Mouse (Mus musculus) kidney, postnatal 25 days (tissue): ENCODE results near the gene Pknox1.

Experiments used
- DNase-seq, 2 experiments: peaks; one replicate each; pipeline ENCODE4 v3.0.0; 2021; ENCODE audit warnings: mixed read lengths in 2 of 2

Gene Pknox1

GRCm38 (mm10) chr17:31556253-31556652 lies 8.3 kb upstream of the Pknox1 start:
- no peak for DNase-seq

DNA sequence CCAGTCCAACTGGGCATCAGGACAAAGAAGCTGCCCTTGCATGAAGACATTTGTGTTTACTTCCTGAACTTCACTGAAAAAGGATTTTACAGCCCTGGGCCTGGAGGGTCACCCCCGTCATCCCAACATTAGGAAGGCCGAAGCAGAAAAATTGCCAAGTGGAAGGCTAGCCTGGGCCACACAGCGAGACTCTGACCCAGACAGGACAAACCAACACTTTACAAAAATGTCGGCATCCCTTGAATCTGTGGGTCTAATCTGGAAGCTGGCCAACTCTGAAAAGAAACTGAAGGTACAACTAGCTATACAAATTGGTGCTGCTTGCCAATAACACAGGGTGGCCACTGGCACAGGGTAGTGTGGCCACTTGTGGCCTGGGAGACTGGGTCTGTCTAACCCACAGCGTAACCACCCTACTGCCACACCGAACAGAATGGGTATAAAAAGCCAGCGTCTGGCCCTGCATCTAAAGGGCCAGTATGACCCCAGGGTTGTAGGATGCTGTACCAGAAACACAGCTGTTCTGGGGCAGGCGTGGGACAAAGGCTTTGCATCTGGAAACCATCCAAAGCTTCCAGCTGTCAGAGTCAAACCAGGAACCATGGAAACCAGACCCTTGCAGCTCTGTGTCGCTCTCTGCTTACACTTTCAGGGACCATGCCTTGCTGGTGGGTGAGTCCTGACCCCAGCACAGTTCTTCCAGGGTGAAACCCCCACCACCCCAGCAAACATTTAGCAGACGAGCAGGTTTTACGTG lies 7.2 kb upstream of the Pknox1 start:
- DNase-seq = peak in 1 of 2 experiments; percentile 29

DNA sequence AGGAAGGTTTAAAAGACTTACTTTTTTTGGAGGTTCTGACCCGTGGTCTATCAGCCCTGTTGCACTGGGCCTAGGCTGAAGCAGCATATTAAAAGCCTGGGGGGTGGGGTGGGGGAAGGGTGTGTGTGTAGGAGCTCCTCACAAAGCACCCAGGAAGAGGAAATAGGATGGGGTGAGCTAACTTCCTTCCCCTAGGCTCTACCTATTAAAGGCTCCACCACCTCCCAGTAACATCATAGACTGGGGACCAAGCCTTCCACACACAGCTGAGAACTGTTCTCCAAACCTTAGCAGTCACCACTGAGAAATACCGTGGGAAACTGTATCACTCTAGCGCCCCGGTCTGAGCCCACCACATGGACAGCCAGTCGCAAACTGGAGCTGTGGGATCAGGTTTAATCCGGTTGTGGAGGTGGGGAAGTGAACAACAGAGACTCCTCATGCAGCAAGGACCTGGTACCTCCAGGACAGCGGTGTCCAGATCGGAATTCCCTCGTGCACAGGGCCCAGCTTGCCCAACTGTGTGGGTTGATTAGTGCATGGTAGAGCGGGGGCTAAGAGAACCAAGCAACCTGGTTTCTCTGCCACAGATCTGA lies 6.5 kb upstream of the Pknox1 start:
- DNase-seq = no peak

GRCm38 (mm10) chr17:31559021-31559789 lies 5.3 kb upstream of the Pknox1 start:
- DNase-seq = no peak

DNA sequence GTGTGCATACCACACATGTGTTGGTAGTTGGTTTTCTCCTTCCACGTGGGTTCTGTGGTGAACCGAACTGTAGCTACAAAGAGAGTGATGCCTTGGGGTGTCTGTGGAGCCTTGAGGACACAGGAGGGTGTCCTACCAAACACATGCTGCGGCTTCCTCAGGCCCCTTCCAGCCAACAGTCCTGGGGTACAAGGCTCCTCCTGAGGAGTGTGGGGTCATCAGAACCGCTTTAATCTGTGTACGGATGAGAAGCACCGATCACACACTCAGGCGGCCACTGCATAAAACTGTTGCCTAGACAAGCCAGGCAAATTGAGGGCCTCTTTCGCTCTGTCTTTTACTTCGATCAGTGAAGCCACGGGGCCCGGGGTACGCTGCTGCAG lies 911 bp upstream of the Pknox1 start:
- DNase-seq = peak in 1 of 2 experiments; percentile 44

- DNase-seq = no peak
Observed at GRCm38 (mm10) chr17:31564858-31565140, 265 bp downstream of the Pknox1 start.

- DNase-seq = peak; percentile 55 to 84
Observed at GRCm38 (mm10) chr17:31565141-31566056, 865 bp downstream of the Pknox1 start.

- DNase-seq = no peak
Observed at GRCm38 (mm10) chr17:31566276-31566675, 1.7 kb downstream of the Pknox1 start.

DNA sequence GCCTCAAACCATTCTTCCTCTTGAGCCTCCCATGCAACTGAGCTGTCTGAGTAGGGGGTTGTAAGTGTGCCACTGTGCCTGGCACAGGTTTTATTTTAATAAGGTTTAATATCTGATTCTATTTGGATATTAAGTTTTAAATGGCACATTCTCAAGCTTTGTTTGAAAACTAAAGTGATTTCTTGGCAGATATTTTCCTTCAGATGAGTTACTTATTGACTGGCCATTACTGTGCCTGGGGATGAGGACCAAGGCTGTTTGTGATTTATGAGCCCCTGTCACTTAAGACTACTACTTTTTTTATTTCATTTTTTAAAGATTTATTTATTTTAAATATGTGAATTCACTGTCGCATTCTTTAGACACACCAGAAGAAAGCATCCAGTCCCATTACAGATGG lies 5.2 kb downstream of the Pknox1 start:
- no peak for DNase-seq

GRCm38 (mm10) chr17:31570321-31570925 lies 5.9 kb downstream of the Pknox1 start:
- peak; percentile 38 to 59 for DNase-seq

DNA sequence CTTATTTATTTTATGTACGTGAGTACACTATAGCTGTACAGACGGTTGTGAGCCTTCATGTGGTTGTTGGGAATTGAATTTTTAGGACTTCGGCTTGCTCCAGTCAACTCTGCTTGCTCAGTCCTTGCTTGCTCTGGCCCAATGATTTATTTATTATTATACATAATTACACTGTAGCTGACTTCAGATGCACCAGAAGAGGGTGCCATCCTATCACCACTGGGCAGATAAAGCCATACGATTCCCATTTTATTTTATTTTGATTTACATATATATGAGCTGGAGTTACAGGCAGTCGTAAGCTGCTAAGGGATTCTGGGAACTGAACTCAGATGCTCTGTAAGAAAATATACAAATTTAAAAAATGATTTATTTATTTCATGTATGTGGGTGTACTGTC lies 7.2 kb downstream of the Pknox1 start:
- no peak for DNase-seq

GRCm38 (mm10) chr17:31574662-31575061 lies 10.1 kb downstream of the Pknox1 start:
- no peak for DNase-seq

GRCm38 (mm10) chr17:31576394-31577175 lies 12.1 kb downstream of the Pknox1 start:
- DNase-seq = no peak

- DNase-seq = no peak
Observed at GRCm38 (mm10) chr17:31580344-31580743, 15.8 kb downstream of the Pknox1 start.

GRCm38 (mm10) chr17:31583185-31583584 lies 18.7 kb downstream of the Pknox1 start:
- no peak for DNase-seq

DNA sequence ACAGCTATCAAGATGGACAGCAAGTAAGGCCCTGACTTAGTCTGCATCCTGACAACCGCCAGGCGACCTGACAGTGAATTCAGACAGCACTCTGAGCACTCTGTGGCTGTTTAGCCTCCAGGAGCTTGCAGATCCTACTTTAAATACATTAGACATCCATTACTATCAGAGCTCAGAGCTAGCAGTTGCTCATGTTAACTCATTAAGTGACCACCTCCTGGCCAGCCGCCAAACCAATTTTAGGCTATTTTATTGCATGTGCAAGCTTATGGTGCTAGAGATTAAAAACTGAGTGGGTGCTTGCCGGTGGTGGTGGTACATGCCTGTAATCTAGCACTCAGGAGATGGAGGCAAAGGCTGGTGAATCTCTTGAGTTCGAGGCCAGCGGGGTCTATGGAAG lies 19.2 kb downstream of the Pknox1 start:
- DNase-seq = no peak

- peak; percentile 40 to 66 for DNase-seq
Observed at GRCm38 (mm10) chr17:31588115-31588514, 23.6 kb downstream of the Pknox1 start.

GRCm38 (mm10) chr17:31588726-31589125 lies 24.2 kb downstream of the Pknox1 start:
- DNase-seq = no peak

- peak in 1 of 2 experiments; percentile 61 for DNase-seq
Observed at GRCm38 (mm10) chr17:31590846-31591245, 26.3 kb downstream of the Pknox1 start.

DNA sequence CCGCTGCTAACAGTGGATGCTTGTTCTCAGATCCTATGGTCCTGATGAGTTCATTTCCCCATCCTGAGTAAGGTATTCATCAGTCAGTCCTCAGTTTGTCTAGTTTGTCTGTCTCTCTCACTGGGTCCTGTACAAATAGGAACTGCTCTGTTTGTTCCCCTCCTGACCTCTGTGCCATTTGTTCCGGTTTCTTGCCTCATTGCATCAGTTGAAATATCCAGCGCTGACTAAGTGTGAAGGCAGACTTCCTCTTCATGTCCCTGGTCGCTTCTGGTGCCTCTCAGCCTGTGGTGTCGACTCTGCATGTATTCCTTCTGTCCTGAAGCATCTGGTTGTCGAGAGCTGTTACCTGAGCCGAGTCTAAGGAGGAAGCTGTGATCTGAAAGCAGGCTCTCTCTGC lies 30.1 kb downstream of the Pknox1 start:
- DNase-seq = no peak

DNA sequence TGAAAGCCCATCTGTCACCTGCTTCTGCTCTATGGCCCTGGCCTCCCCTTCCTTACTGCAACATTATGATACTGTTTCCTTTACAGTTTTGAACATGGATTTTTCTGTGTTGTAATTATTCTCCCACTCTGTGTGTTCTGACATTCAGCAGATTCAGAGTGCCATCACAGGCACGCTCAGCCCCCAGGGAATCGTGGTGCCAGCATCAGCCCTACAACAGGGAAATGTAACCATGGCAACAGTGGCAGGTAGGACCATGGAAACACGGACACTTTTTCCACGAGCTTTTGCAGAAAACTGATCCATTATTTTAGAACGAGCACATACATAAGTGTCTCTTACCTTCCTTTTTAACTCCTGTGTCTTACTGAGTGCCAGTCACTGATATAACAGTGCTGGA lies 30.5 kb downstream of the Pknox1 start:
- no peak for DNase-seq

DNA sequence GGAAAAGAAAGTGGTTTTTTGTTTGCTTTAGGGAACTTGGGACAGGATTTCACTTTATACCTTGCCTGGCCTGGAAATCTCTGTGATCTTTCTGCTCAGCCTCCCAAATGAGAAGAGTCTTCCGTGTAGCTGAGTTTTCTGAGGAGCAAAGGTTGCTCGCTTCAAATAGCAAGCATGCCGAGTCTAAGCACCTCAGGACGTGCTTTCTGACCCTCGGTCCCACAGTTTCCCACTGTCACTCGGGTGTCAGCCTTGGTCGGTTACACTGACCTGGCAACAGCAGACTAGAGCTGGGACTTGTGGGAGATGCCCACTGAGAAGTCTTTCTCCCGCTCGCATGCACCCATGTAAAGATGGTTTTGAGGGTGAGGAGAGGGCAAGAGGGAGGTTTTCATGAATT lies 33.4 kb downstream of the Pknox1 start:
- DNase-seq = peak; percentile 45 to 57
